Mouse (Mus musculus): ENCODE measurements around the gene Pigv. TPM values are rescaled to one million over a fixed set of nuclear protein-coding genes. Genes with fewer than 3 reads are reported as not detected.
"Not testable (repeated sequence)": the region's sequence is repeated elsewhere in the genome, so short reads cannot be mapped to it uniquely, and the experiment has no call there.

Gene Pigv
- total and polyA plus RNA-seq, 3 experiments, result 7.9 to 12.0 TPM; not detected in 1

DNA sequence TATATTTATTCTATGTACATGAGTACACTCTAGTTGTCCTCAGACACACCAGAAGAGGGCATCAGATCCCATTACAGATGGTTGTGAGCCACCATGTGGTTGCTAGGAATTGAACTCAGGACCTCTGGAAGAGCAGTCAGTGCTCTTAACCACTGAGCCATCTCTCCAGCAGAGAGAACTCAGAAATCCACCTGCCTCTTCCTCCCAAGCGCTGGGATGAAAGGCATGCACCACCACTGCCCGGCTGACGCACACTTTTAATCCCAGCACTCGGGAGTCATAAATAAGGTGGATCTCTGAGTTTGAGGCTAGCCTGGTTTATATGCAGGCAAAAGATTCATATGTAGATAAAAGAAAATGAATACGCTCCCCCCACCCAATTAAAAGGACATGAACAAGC, 23.0 kb downstream of the Pigv start:
- Histone ChIP-seq H3K4me3 (ENCODE audit: control insufficient read depth in 1 of 2, insufficient read depth in 1 of 2, low read depth in 2 of 2, low read length in 2 of 2) (peak overlapping the region; percentile 63 to 92), H3K9ac (ENCODE audit: control insufficient read depth, low read depth, low read length, poor library complexity, severe bottlenecking) (peak overlapping the region; percentile 63), H3K27ac (ENCODE audit: control insufficient read depth, low read depth, low read length) (peak overlapping the region; percentile 10; the same call in 1 of the 2 replicates)
- peak; percentile 73; the same call in 1 of the 2 replicates for TF ChIP-seq TBP (IDR thresholded peaks at IDR 0.05; ENCODE audit: low read depth, low read length)
- not testable (repeated sequence) for DNase-seq (ENCODE audit: low read depth, low spot score); H3K36me3 ChIP-seq (ENCODE audit: control insufficient read depth in 1 of 2, insufficient read depth in 2 of 2, low read length in 2 of 2); H3K27me3 ChIP-seq (ENCODE audit: control insufficient read depth in 1 of 2, insufficient read depth in 2 of 2, low read length in 2 of 2); H3K4me1 ChIP-seq (ENCODE audit: control insufficient read depth in 1 of 2, insufficient read depth in 2 of 2, low read length in 2 of 2); H3K9me3 ChIP-seq (replicated peaks; ENCODE audit: insufficient read depth, low read length); H3K79me2 ChIP-seq (ENCODE audit: control insufficient read depth, insufficient read depth, low read length, poor library complexity)

DNA sequence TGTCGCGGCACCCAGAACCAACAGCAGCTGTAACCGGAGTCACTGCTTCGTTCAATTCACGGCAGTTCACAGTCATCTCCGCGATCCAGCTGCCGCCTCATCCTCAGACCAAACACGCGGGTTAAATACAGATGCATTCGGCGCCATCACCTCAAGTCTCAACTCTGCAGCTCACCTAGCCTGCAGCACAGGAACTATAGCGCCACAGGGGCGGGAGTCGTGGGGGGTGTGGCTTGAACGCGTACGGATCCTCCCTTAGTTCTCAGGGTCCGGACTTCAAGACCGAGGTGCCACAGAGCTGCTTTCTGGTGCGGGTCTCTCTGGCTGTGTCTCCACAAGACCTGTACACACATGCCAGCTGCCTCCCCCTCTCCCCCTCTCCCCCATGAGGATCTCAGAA, 26.8 kb downstream of the Pigv start:
- no peak overlapping the region for H3K27ac ChIP-seq (ENCODE audit: control insufficient read depth, low read depth, low read length)

DNA sequence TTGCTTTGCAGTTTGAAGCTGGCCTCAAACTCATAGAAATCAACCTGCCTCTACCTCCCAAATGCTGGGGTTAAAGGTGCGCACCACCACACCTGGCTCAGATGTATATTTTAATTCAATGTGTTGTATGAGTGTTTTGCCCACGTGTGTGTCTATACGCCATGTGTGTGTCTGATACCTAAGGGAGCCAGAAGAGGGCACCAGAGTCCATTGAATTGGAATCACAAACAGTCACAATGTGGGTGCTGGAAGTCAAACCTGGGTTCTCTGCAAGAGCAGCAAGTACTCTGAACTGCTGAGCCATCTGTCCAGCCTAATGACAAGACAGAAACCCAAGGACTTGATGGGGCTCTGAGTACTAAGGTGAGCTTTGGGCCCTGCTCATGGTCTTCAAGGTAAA, 27.3 kb downstream of the Pigv start:
- Histone ChIP-seq H3K9me3 (replicated peaks; ENCODE audit: insufficient read depth, low read length) (no peaks in the 10 kb centered on the region), H3K27ac (ENCODE audit: control insufficient read depth, low read depth, low read length) (no peak overlapping the region), H3K79me2 (ENCODE audit: control insufficient read depth, insufficient read depth, low read length, poor library complexity) (no peaks in the 10 kb centered on the region), H3K4me1 (ENCODE audit: control insufficient read depth in 1 of 2, insufficient read depth in 2 of 2, low read length in 2 of 2) (no peaks in the 10 kb centered on the region), H3K27me3 (ENCODE audit: control insufficient read depth in 1 of 2, insufficient read depth in 2 of 2, low read length in 2 of 2) (no peaks in the 10 kb centered on the region), H3K9ac (ENCODE audit: control insufficient read depth, low read depth, low read length, poor library complexity, severe bottlenecking) (no peak overlapping the region), H3K4me3 (ENCODE audit: control insufficient read depth in 1 of 2, insufficient read depth in 1 of 2, low read depth in 2 of 2, low read length in 2 of 2) (no peak overlapping the region), H3K36me3 (ENCODE audit: control insufficient read depth in 1 of 2, insufficient read depth in 2 of 2, low read length in 2 of 2) (no peaks in the 10 kb centered on the region)
- no peak for DNase-seq (ENCODE audit: low read depth, low spot score)
- TF ChIP-seq USF1 (IDR thresholded peaks at IDR 0.05; ENCODE audit: low read depth, low read length), result no peak
- peak in 1 of 3 experiments; percentile 2; a peak in 1 of 6 replicates for TF ChIP-seq CTCF (IDR thresholded peaks at IDR 0.05 in 2 of 3, conservative IDR thresholded peaks at IDR 0.05 in 1 of 3; ENCODE audit: control insufficient read depth in 1 of 3, insufficient read depth in 1 of 3, low read depth in 2 of 3, low read length in 3 of 3, poor library complexity in 1 of 3, severe bottlenecking in 1 of 3)
- no peak for TF ChIP-seq MEF2A (IDR thresholded peaks at IDR 0.05; ENCODE audit: extremely low read depth, insufficient replicate concordance, low read depth, low read length, poor library complexity, severe bottlenecking)
- TF ChIP-seq MAFK (IDR thresholded peaks at IDR 0.05; ENCODE audit: borderline replicate concordance, low read depth, low read length), result no peak

More for the DNA sequence above, 26.8 kb downstream of the Pigv start:
- no peaks in the 10 kb centered on the region for H3K79me2 ChIP-seq (ENCODE audit: control insufficient read depth, insufficient read depth, low read length, poor library complexity)
- H3K9ac ChIP-seq (ENCODE audit: control insufficient read depth, low read depth, low read length, poor library complexity, severe bottlenecking), result no peak overlapping the region
- H3K4me3 ChIP-seq (ENCODE audit: control insufficient read depth in 1 of 2, insufficient read depth in 1 of 2, low read depth in 2 of 2, low read length in 2 of 2), result no peak overlapping the region
- H3K9me3 ChIP-seq (replicated peaks; ENCODE audit: insufficient read depth, low read length), result no peaks in the 10 kb centered on the region
- DNase-seq (ENCODE audit: low read depth, low spot score), result no peak
- H3K4me1 ChIP-seq (ENCODE audit: control insufficient read depth in 1 of 2, insufficient read depth in 2 of 2, low read length in 2 of 2), result no peaks in the 10 kb centered on the region
- H3K27me3 ChIP-seq (ENCODE audit: control insufficient read depth in 1 of 2, insufficient read depth in 2 of 2, low read length in 2 of 2), result no peaks in the 10 kb centered on the region
- TF ChIP-seq POLR2A (IDR thresholded peaks at IDR 0.05; ENCODE audit: control insufficient read depth in 1 of 2, insufficient read depth in 1 of 2, low read depth in 1 of 2, low read length in 2 of 2, poor library complexity in 1 of 2) (no peak), MAZ (IDR thresholded peaks at IDR 0.05; ENCODE audit: low read depth, low read length) (no peak)
- H3K36me3 ChIP-seq (ENCODE audit: control insufficient read depth in 1 of 2, insufficient read depth in 2 of 2, low read length in 2 of 2), result no peaks in the 10 kb centered on the region

DNA sequence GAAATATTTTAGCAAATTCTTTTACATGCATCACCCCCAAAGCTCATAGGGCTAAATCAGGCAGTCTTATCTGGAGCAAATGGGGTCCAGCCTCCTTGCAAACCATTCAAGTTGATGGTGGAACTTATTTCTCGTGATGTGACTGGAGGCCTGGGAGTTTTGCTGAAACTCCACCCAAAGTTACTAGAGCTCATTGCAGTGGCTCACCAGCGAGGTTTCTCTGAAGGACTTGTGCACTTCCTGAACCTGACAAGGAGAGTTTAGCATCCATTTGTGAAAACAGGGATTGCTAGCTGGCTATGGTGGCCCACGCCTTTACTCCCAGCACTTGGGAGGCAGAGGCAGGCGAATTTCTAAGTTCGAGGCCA, 38.4 kb downstream of the Pigv start:
- peak; percentile 64 for DNase-seq (ENCODE audit: low read depth, low spot score)
- H3K27me3 ChIP-seq (ENCODE audit: control insufficient read depth in 1 of 2, insufficient read depth in 2 of 2, low read length in 2 of 2), result no peaks in the 10 kb centered on the region
- H3K4me1 ChIP-seq (ENCODE audit: control insufficient read depth in 1 of 2, insufficient read depth in 2 of 2, low read length in 2 of 2), result peaks cover 3 to 15% of the 10 kb centered on the region in 2 experiments; a peak in 3 of 4 replicates
- H3K36me3 ChIP-seq (ENCODE audit: control insufficient read depth in 1 of 2, insufficient read depth in 2 of 2, low read length in 2 of 2), result peaks cover 0 to 6% of the 10 kb centered on the region in 2 experiments; a peak in 2 of 4 replicates
- 0 out of 2 replicates have a peak overlapping the region, but pooled peaks have one; percentile 4 for H3K27ac ChIP-seq (ENCODE audit: control insufficient read depth, low read depth, low read length)
- TF ChIP-seq BHLHE40 (IDR thresholded peaks at IDR 0.05; ENCODE audit: borderline replicate concordance, low read depth, low read length), result no peak
- no peak for TF ChIP-seq GATA1 (IDR thresholded peaks at IDR 0.05; ENCODE audit: low read depth, low read length)
- TF ChIP-seq E2F4 (IDR thresholded peaks at IDR 0.05; ENCODE audit: borderline replicate concordance, low read depth, low read length), result no peak
- no peak for TF ChIP-seq ELF1 (IDR thresholded peaks at IDR 0.05; ENCODE audit: low read depth, low read length)
- no peak for TF ChIP-seq SIN3A (IDR thresholded peaks at IDR 0.05; ENCODE audit: low read length)
- no peak for TF ChIP-seq UBTF (IDR thresholded peaks at IDR 0.05; ENCODE audit: borderline replicate concordance, insufficient read depth, low read depth, low read length)
- TF ChIP-seq NRF1 (IDR thresholded peaks at IDR 0.05; ENCODE audit: insufficient read depth, low read depth, low read length, poor library complexity, severe bottlenecking), result no peak
- no peak for TF ChIP-seq ZMIZ1 (IDR thresholded peaks at IDR 0.05; ENCODE audit: low read depth, low read length)
- TF ChIP-seq MAX (IDR thresholded peaks at IDR 0.05; ENCODE audit: low read length), result no peak
- no peak for TF ChIP-seq POLR2AphosphoS5 (IDR thresholded peaks at IDR 0.05; ENCODE audit: borderline replicate concordance, low read depth, low read length)
- no peak for TF ChIP-seq ZC3H11A (IDR thresholded peaks at IDR 0.05; ENCODE audit: low read depth, low read length)
- TF ChIP-seq CHD1 (IDR thresholded peaks at IDR 0.05; ENCODE audit: low read depth, low read length), result no peak
- no peak for TF ChIP-seq MEF2A (IDR thresholded peaks at IDR 0.05; ENCODE audit: extremely low read depth, insufficient replicate concordance, low read depth, low read length, poor library complexity, severe bottlenecking)
- no peaks in the 10 kb centered on the region for H3K9me3 ChIP-seq (replicated peaks; ENCODE audit: insufficient read depth, low read length)
- H3K4me3 ChIP-seq (ENCODE audit: control insufficient read depth in 1 of 2, insufficient read depth in 1 of 2, low read depth in 2 of 2, low read length in 2 of 2), result peak overlapping the region; percentile 49 to 85; a peak in 3 of 4 replicates
- peak overlapping the region; percentile 65 for H3K9ac ChIP-seq (ENCODE audit: control insufficient read depth, low read depth, low read length, poor library complexity, severe bottlenecking)
- H3K79me2 ChIP-seq (ENCODE audit: control insufficient read depth, insufficient read depth, low read length, poor library complexity), result peaks cover 8% of the 10 kb centered on the region
